Mouse (Mus musculus) liver, adult 2 months (tissue): ENCODE measurements around the gene Ccdc162. TPM values are rescaled to one million over a fixed set of nuclear protein-coding genes. Genes with fewer than 3 reads are reported as not detected.

Source experiments
- DNase-seq: peaks from one replicate; pipeline ENCODE4 v3.0.0-alpha.2; 2011; ENCODE audit warnings: low read depth, low spot score; ENCODE audit errors: extremely low read depth
- H3K27ac ChIP-seq: fragments of 200-500 bp; replicated peaks from 2 replicates; pipeline ENCODE4 v1.5.1; 2012; ENCODE audit warnings: low read depth, mild to moderate bottlenecking, control low read depth, inconsistent platforms, low read length; ENCODE audit not compliant: insufficient read depth
- H3K27me3 ChIP-seq: fragments of 200-500 bp; 2 replicates; pipeline ENCODE4 v1.6.1; 2012; ENCODE audit warnings: mild to moderate bottlenecking, moderate library complexity, low read length, inconsistent platforms; ENCODE audit not compliant: control insufficient read depth, insufficient read depth
- H3K36me3 ChIP-seq: fragments of 200-500 bp; 2 replicates; pipeline ENCODE4 v1.6.1; 2012; ENCODE audit warnings: low read length, inconsistent platforms; ENCODE audit not compliant: control insufficient read depth, insufficient read depth
- H3K4me1 ChIP-seq: fragments of 200-500 bp; 2 replicates; pipeline ENCODE4 v1.6.1; 2011; ENCODE audit warnings: low read length; ENCODE audit not compliant: control insufficient read depth, insufficient read depth
- H3K4me3 ChIP-seq: fragments of 200-500 bp; 2 replicates; pipeline ENCODE4 v1.5.1; 2011; ENCODE audit warnings: low read depth, mild to moderate bottlenecking, control low read depth, low read length, moderate library complexity; ENCODE audit not compliant: insufficient read depth
- H3K79me2 ChIP-seq: fragments of 200-500 bp; 2 replicates; pipeline ENCODE4 v1.6.1; 2012; ENCODE audit warnings: inconsistent platforms, mild to moderate bottlenecking, low read length, moderate library complexity; ENCODE audit not compliant: control insufficient read depth, insufficient read depth
- H3K9ac ChIP-seq: fragments of 200-500 bp; 2 replicates; pipeline ENCODE4 v1.6.1; 2012; ENCODE audit warnings: low read depth, mild to moderate bottlenecking, control low read depth, inconsistent platforms, low read length
- CTCF ChIP-seq: fragments of 200-500 bp; IDR thresholded peaks from 2 replicates; pipeline ENCODE4 v1.5.1; 2011; ENCODE audit warnings: low read depth, low read length, control low read depth
- POLR2A ChIP-seq: fragments of 200-500 bp; IDR thresholded peaks from 2 replicates; pipeline ENCODE4 v1.6.1; 2011; ENCODE audit warnings: low read length, control low read depth; ENCODE audit not compliant: insufficient read depth; ENCODE audit errors: extremely low read depth
- WGBS: fragments of 180-500 bp; shearing (Covaris S2); methylation state at CpG from one replicate; pipeline ENCODE4 v1.1.7; 2018; 5-methylcytosine and 5-hydroxymethylcytosine counted together
- polyA plus RNA-seq: library from polyadenylated mRNA; depleted of rRNA; stranded (reverse); fragments of >200 nt; gene quantifications from 2 replicates; pipeline ENCODE4 v1.2.3, GENCODE M21; 2012
- total RNA-seq: library from RNA; depleted of rRNA; stranded (reverse); fragments of >200 nt; gene quantifications from 2 replicates; pipeline ENCODE4 v1.2.3, GENCODE M21; 2014

The Ccdc162 gene
- total and polyA plus RNA-seq, 2 experiments: 6.0 to 10.3 TPM

- peaks cover 29% of the 10 kb centered on the region; the same call in 1 of the 2 replicates for H3K79me2 ChIP-seq
- no peaks in the 10 kb centered on the region for H3K27me3 ChIP-seq
- peaks cover 16% of the 10 kb centered on the region for H3K36me3 ChIP-seq
- H3K27ac ChIP-seq: no peak overlapping the region; the same call in 1 of the 2 replicates
- TF ChIP-seq CTCF: no peak
- TF ChIP-seq POLR2A: no peak
- no peak for DNase-seq
- H3K4me3 ChIP-seq: peak overlapping the region; percentile 85
- WGBS: under 1% methylated on average over 5 of the region's 5 CpGs
- H3K9ac ChIP-seq: peak overlapping the region; percentile 97
- peaks cover 11% of the 10 kb centered on the region for H3K4me1 ChIP-seq
These were observed 196.1 kb downstream of the Ccdc162 start for GRCm38 (mm10) chr10:41520410-41520673.

- H3K4me3 ChIP-seq: peak overlapping the region; percentile 85
- peak overlapping the region; percentile 84 for H3K27ac ChIP-seq
- peaks cover 11% of the 10 kb centered on the region for H3K4me1 ChIP-seq
- peaks cover 29% of the 10 kb centered on the region; the same call in 1 of the 2 replicates for H3K79me2 ChIP-seq
- DNase-seq: peak; percentile 61
- H3K9ac ChIP-seq: peak overlapping the region; percentile 97
- H3K36me3 ChIP-seq: peaks cover 13% of the 10 kb centered on the region
- TF ChIP-seq POLR2A (no peak), CTCF (no peak)
- WGBS: under 1% methylated on average over 65 of the region's 65 CpGs
- no peaks in the 10 kb centered on the region for H3K27me3 ChIP-seq
These were observed 196.6 kb downstream of the Ccdc162 start for GRCm38 (mm10) chr10:41519640-41520409.

- peaks cover 8% of the 10 kb centered on the region for H3K36me3 ChIP-seq
- H3K9ac ChIP-seq: peak within 1 kb of the TSS; percentile 97
- DNase-seq: peak; percentile 88
- peaks cover 25% of the 10 kb centered on the region; the same call in 1 of the 2 replicates for H3K79me2 ChIP-seq
- no peaks in the 10 kb centered on the region for H3K27me3 ChIP-seq
- peaks cover 7% of the 10 kb centered on the region for H3K4me1 ChIP-seq
- H3K4me3 ChIP-seq: peak within 1 kb of the TSS; percentile 85
- WGBS: under 1% methylated on average over 69 of the region's 69 CpGs
- H3K27ac ChIP-seq: peak within 1 kb of the TSS; percentile 91
- TF ChIP-seq POLR2A: peak; percentile 97
- no peak for TF ChIP-seq CTCF
These were observed 197.3 kb downstream of the Ccdc162 start, which contains the start of gene Cd164 for GRCm38 (mm10) chr10:41518981-41519618. Gene Cd164 (plus strand): TSS chr10:41519414.

- H3K9ac ChIP-seq: peak overlapping the region; percentile 72
- H3K79me2 ChIP-seq: peaks cover 25% of the 10 kb centered on the region; the same call in 1 of the 2 replicates
- H3K27ac ChIP-seq: peak overlapping the region; percentile 90
- 0% methylated on average over 23 of the region's 23 CpGs for WGBS
- peak; percentile 85 for DNase-seq
- peaks cover 4% of the 10 kb centered on the region for H3K36me3 ChIP-seq
- H3K27me3 ChIP-seq: no peaks in the 10 kb centered on the region
- peak overlapping the region; percentile 85 for H3K4me3 ChIP-seq
- peaks cover 7% of the 10 kb centered on the region for H3K4me1 ChIP-seq
- TF ChIP-seq POLR2A (no peak), CTCF (peak; percentile 57)
These were observed 197.9 kb downstream of the Ccdc162 start for GRCm38 (mm10) chr10:41518508-41518980.

GRCm38 (mm10) chr10:41514921-41515320, 201.5 kb downstream of the Ccdc162 start:
- peaks cover 5% of the 10 kb centered on the region; the same call in 1 of the 2 replicates for H3K79me2 ChIP-seq
- no peak overlapping the region for H3K27ac ChIP-seq
- H3K4me3 ChIP-seq: no peak overlapping the region
- TF ChIP-seq POLR2A: no peak
- TF ChIP-seq CTCF: no peak
- H3K36me3 ChIP-seq: no peaks in the 10 kb centered on the region
- no peak for DNase-seq
- H3K27me3 ChIP-seq: no peaks in the 10 kb centered on the region
- no peaks in the 10 kb centered on the region for H3K4me1 ChIP-seq
- H3K9ac ChIP-seq: no peak overlapping the region

GRCm38 (mm10) chr10:41514301-41514700, 202.1 kb downstream of the Ccdc162 start:
- no peak for TF ChIP-seq CTCF
- no peak for TF ChIP-seq POLR2A
- H3K4me3 ChIP-seq: no peak overlapping the region
- H3K4me1 ChIP-seq: no peaks in the 10 kb centered on the region
- 89% methylated on average over 4 of the region's 4 CpGs for WGBS
- DNase-seq: no peak
- H3K27me3 ChIP-seq: no peaks in the 10 kb centered on the region
- H3K79me2 ChIP-seq: no peaks in the 10 kb centered on the region
- no peaks in the 10 kb centered on the region for H3K36me3 ChIP-seq
- H3K27ac ChIP-seq: no peak overlapping the region
- no peak overlapping the region for H3K9ac ChIP-seq
